Mouse (Mus musculus) MEL (cell line): ENCODE measurements around the gene Ttc36. TPM values are rescaled to one million over a fixed set of nuclear protein-coding genes. Genes with fewer than 3 reads are reported as not detected.

Experiments
- DNase-seq: peaks from one replicate; pipeline ENCODE4 v3.0.0; 2011; ENCODE audit warnings: low read depth, low spot score
- H3K27ac ChIP-seq: 2 replicates; pipeline ENCODE4 v1.5.1; 2012; ENCODE audit warnings: low read depth, mild to moderate bottlenecking, control low read depth, low read length, moderate library complexity; ENCODE audit not compliant: control insufficient read depth
- H3K27me3 ChIP-seq, 2 experiments: fragments of 150-350 bp in 1 of 2; sonication (generic) in 1 of 2; 2 replicates each; pipeline ENCODE4 v1.6.1; 2012; ENCODE audit warnings: low read length in 2 of 2, mild to moderate bottlenecking in 2 of 2, improper control_type of control experiment in 1 of 2, moderate library complexity in 1 of 2; ENCODE audit not compliant: insufficient read depth in 2 of 2, control insufficient read depth in 1 of 2
- H3K36me3 ChIP-seq, 2 experiments: 2 replicates each; pipeline ENCODE4 v1.6.1; 2012 to 2014; ENCODE audit warnings: low read length in 2 of 2, improper control_type of control experiment in 1 of 2, inconsistent platforms in 1 of 2, mild to moderate bottlenecking in 1 of 2; ENCODE audit not compliant: insufficient read depth in 2 of 2, control insufficient read depth in 1 of 2
- H3K4me1 ChIP-seq, 2 experiments: fragments of 150-350 bp in 1 of 2; sonication (generic) in 1 of 2; 2 replicates each; pipeline ENCODE4 v1.6.1; 2012; ENCODE audit warnings: low read length in 2 of 2, improper control_type of control experiment in 1 of 2, mild to moderate bottlenecking in 1 of 2; ENCODE audit not compliant: insufficient read depth in 2 of 2, control insufficient read depth in 1 of 2
- H3K4me3 ChIP-seq, 2 experiments: fragments of 150-350 bp in 1 of 2; sonication (generic) in 1 of 2; 2 replicates each; pipeline ENCODE4 v1.5.1; 2012; ENCODE audit warnings: low read depth in 2 of 2, low read length in 2 of 2, mild to moderate bottlenecking in 2 of 2, moderate library complexity in 2 of 2, control low read depth in 1 of 2, improper control_type of control experiment in 1 of 2; ENCODE audit not compliant: control insufficient read depth in 1 of 2, insufficient read depth in 1 of 2
- H3K79me2 ChIP-seq: 2 replicates; pipeline ENCODE4 v1.6.1; 2012; ENCODE audit warnings: mild to moderate bottlenecking, low read length, moderate library complexity; ENCODE audit not compliant: control insufficient read depth, poor library complexity, insufficient read depth
- H3K9ac ChIP-seq: 2 replicates; pipeline ENCODE4 v1.6.1; 2012; ENCODE audit warnings: low read depth, mild to moderate bottlenecking, control low read depth, low read length, moderate library complexity; ENCODE audit not compliant: control insufficient read depth, poor library complexity, severe bottlenecking
- H3K9me3 ChIP-seq: fragments of 150-350 bp; sonication (generic); replicated peaks from 2 replicates; pipeline ENCODE4 v1.6.1; 2012; ENCODE audit warnings: mild to moderate bottlenecking, low read length, improper control_type of control experiment, moderate library complexity; ENCODE audit not compliant: insufficient read depth
- BHLHE40 ChIP-seq: IDR thresholded peaks from 2 replicates; pipeline ENCODE4 v1.6.1; 2012; ENCODE audit warnings: low read depth, mild to moderate bottlenecking, inconsistent platforms, low read length, improper control_type of control experiment, borderline replicate concordance
- CHD1 ChIP-seq: IDR thresholded peaks from 2 replicates; pipeline ENCODE4 v1.6.1; 2012; ENCODE audit warnings: low read depth, mild to moderate bottlenecking, inconsistent platforms, low read length, improper control_type of control experiment
- CTCF ChIP-seq, 3 experiments: IDR thresholded peaks in 2 of 3; conservative IDR thresholded peaks in 1 of 3; 2 replicates each; pipeline ENCODE4 v1.5.1; 2011 to 2012; ENCODE audit warnings: low read length in 3 of 3, low read depth in 2 of 3, mild to moderate bottlenecking in 2 of 3, improper control_type of control experiment in 1 of 3, inconsistent platforms in 1 of 3, mixed read lengths in 1 of 3, moderate library complexity in 1 of 3; ENCODE audit not compliant: control insufficient read depth in 1 of 3, insufficient read depth in 1 of 3, poor library complexity in 1 of 3, severe bottlenecking in 1 of 3
- E2F4 ChIP-seq: IDR thresholded peaks from 2 replicates; pipeline ENCODE4 v1.6.1; 2011; ENCODE audit warnings: low read depth, low read length, improper control_type of control experiment, borderline replicate concordance
- ELF1 ChIP-seq: IDR thresholded peaks from 2 replicates; pipeline ENCODE4 v1.6.1; 2014; ENCODE audit warnings: low read depth, mild to moderate bottlenecking, inconsistent platforms, low read length, improper control_type of control experiment, moderate library complexity
- EP300 ChIP-seq, 2 experiments: IDR thresholded peaks; 2 replicates each; pipeline ENCODE4 v1.6.1; 2011; ENCODE audit warnings: improper control_type of control experiment in 2 of 2, low read length in 2 of 2, low read depth in 1 of 2, mild to moderate bottlenecking in 1 of 2
- ETS1 ChIP-seq: IDR thresholded peaks from 2 replicates; pipeline ENCODE4 v1.6.1; 2012; ENCODE audit warnings: low read depth, mild to moderate bottlenecking, inconsistent platforms, low read length, improper control_type of control experiment, moderate library complexity
- GABPA ChIP-seq: IDR thresholded peaks from 2 replicates; pipeline ENCODE4 v1.6.1; 2012; ENCODE audit warnings: low read depth, mild to moderate bottlenecking, inconsistent platforms, low read length, improper control_type of control experiment, moderate library complexity
- GATA1 ChIP-seq: IDR thresholded peaks from 2 replicates; pipeline ENCODE4 v1.6.1; 2011; ENCODE audit warnings: low read depth, low read length, improper control_type of control experiment
- HCFC1 ChIP-seq: IDR thresholded peaks from 2 replicates; pipeline ENCODE4 v1.6.1; 2012; ENCODE audit warnings: low read depth, mild to moderate bottlenecking, inconsistent platforms, low read length, improper control_type of control experiment, moderate library complexity
- JUND ChIP-seq: IDR thresholded peaks from 2 replicates; pipeline ENCODE4 v1.6.1; 2011; ENCODE audit warnings: low read depth, mild to moderate bottlenecking, improper control_type of control experiment, low read length
- KAT2A ChIP-seq: conservative IDR thresholded peaks from 2 replicates; pipeline ENCODE4 v1.6.1; 2012; ENCODE audit warnings: low read depth, low read length, improper control_type of control experiment, inconsistent platforms
- MAX ChIP-seq: IDR thresholded peaks from 2 replicates; pipeline ENCODE4 v1.6.1; 2011; ENCODE audit warnings: low read length, improper control_type of control experiment
- MAZ ChIP-seq: IDR thresholded peaks from 2 replicates; pipeline ENCODE4 v1.6.1; 2012; ENCODE audit warnings: low read depth, mild to moderate bottlenecking, inconsistent platforms, low read length, improper control_type of control experiment
- MXI1 ChIP-seq: IDR thresholded peaks from 2 replicates; pipeline ENCODE4 v1.6.1; 2011; ENCODE audit warnings: mild to moderate bottlenecking, low read depth, low read length, improper control_type of control experiment
- MYB ChIP-seq: IDR thresholded peaks from 2 replicates; pipeline ENCODE4 v1.6.1; 2011; ENCODE audit warnings: mild to moderate bottlenecking, low read depth, low read length, improper control_type of control experiment
- MYC ChIP-seq: IDR thresholded peaks from 2 replicates; pipeline ENCODE4 v1.6.1; 2011; ENCODE audit warnings: low read depth, mild to moderate bottlenecking, low read length, improper control_type of control experiment, moderate library complexity
- NELFE ChIP-seq: IDR thresholded peaks from 2 replicates; pipeline ENCODE4 v1.6.1; 2011; ENCODE audit warnings: low read depth, low read length, improper control_type of control experiment
- NRF1 ChIP-seq: IDR thresholded peaks from 2 replicates; pipeline ENCODE4 v1.6.1; 2014; ENCODE audit warnings: low read depth, mild to moderate bottlenecking, inconsistent platforms, low read length, improper control_type of control experiment, moderate library complexity; ENCODE audit not compliant: poor library complexity, insufficient read depth, severe bottlenecking
- POLR2A ChIP-seq, 2 experiments: IDR thresholded peaks; 2 replicates each; pipeline ENCODE4 v1.6.1; 2011 to 2012; ENCODE audit warnings: low read length in 2 of 2, mild to moderate bottlenecking in 2 of 2, control low read depth in 1 of 2, improper control_type of control experiment in 1 of 2, low read depth in 1 of 2, moderate library complexity in 1 of 2; ENCODE audit not compliant: control insufficient read depth in 1 of 2, insufficient read depth in 1 of 2, poor library complexity in 1 of 2
- POLR2AphosphoS5 ChIP-seq: IDR thresholded peaks from 2 replicates; pipeline ENCODE4 v1.6.1; 2012; ENCODE audit warnings: low read depth, borderline replicate concordance, mild to moderate bottlenecking, inconsistent platforms, low read length, moderate library complexity, mixed read lengths
- RCOR1 ChIP-seq: IDR thresholded peaks from 2 replicates; pipeline ENCODE4 v1.6.1; 2012; ENCODE audit warnings: low read depth, mild to moderate bottlenecking, inconsistent platforms, low read length, improper control_type of control experiment
- SIN3A ChIP-seq: IDR thresholded peaks from 2 replicates; pipeline ENCODE4 v1.6.1; 2012; ENCODE audit warnings: low read length, improper control_type of control experiment, inconsistent platforms
- TBP ChIP-seq: IDR thresholded peaks from 2 replicates; pipeline ENCODE4 v1.8.0; 2011; ENCODE audit warnings: low read depth, low read length, improper control_type of control experiment
- TCF12 ChIP-seq: IDR thresholded peaks from 2 replicates; pipeline ENCODE4 v1.6.1; 2014; ENCODE audit warnings: low read depth, mild to moderate bottlenecking, inconsistent platforms, low read length, improper control_type of control experiment, moderate library complexity
- UBTF ChIP-seq: IDR thresholded peaks from 2 replicates; pipeline ENCODE4 v1.6.1; 2012; ENCODE audit warnings: low read depth, mild to moderate bottlenecking, inconsistent platforms, low read length, improper control_type of control experiment, moderate library complexity, borderline replicate concordance; ENCODE audit not compliant: insufficient read depth
- USF1 ChIP-seq: IDR thresholded peaks from 2 replicates; pipeline ENCODE4 v1.6.1; 2014; ENCODE audit warnings: low read depth, mild to moderate bottlenecking, inconsistent platforms, low read length, improper control_type of control experiment, moderate library complexity
- USF2 ChIP-seq, 2 experiments: IDR thresholded peaks; 2 replicates each; pipeline ENCODE4 v1.6.1; 2011 to 2012; ENCODE audit warnings: improper control_type of control experiment in 2 of 2, low read length in 2 of 2, borderline replicate concordance in 1 of 2, inconsistent platforms in 1 of 2, low read depth in 1 of 2, mild to moderate bottlenecking in 1 of 2; ENCODE audit not compliant: insufficient read depth in 1 of 2
- ZMIZ1 ChIP-seq: IDR thresholded peaks from 2 replicates; pipeline ENCODE4 v1.6.1; 2012; ENCODE audit warnings: low read depth, mild to moderate bottlenecking, inconsistent platforms, low read length, improper control_type of control experiment, moderate library complexity
- ZNF384 ChIP-seq: IDR thresholded peaks from 2 replicates; pipeline ENCODE4 v1.6.1; 2012; ENCODE audit warnings: low read depth, mild to moderate bottlenecking, inconsistent platforms, low read length, improper control_type of control experiment
- polyA plus RNA-seq, 2 experiments: library from polyadenylated mRNA; stranded (reverse) in 1 of 2; unstranded in 1 of 2; fragments of >175 nt in 1 of 2; fragments of >200 nt in 1 of 2; gene quantifications; 2 replicates each; pipeline versions ENCODE4 v1.2.1 to v1.2.4; 2012; ENCODE audit warnings: low replicate concordance in 2 of 2, low read depth in 1 of 2; ENCODE audit not compliant: insufficient read length in 2 of 2, insufficient read depth in 1 of 2, missing spikeins in 1 of 2
- total RNA-seq: library from RNA; depleted of rRNA; stranded (reverse); fragments of 300-350 nt; gene quantifications from 2 replicates; pipeline ENCODE4 v1.2.3, GENCODE M21; 2012

Gene Ttc36
- total and polyA plus RNA-seq, 3 experiments, result 0.49 TPM; not detected in 2

GRCm38 (mm10) chr9:44767101-44768028, 35.5 kb downstream of the Ttc36 start, which contains the start of the genes Arcn1 and Ift46:
TSS of gene Arcn1 (minus strand) at chr9:44767845.
TSS of gene Ift46 (plus strand) at chr9:44767908.
- TF ChIP-seq ZMIZ1 (no peak), KAT2A (peak; percentile 55; the same call in 1 of the 2 replicates), MYC (0 out of 2 replicates have a peak, but pooled peaks have one; percentile 63), MAZ (peak; percentile 13; the same call in 1 of the 2 replicates), ZNF384 (peak; percentile 78), ELF1 (peak; percentile 77), SIN3A (peak; percentile 66; the same call in 1 of the 2 replicates), POLR2A (IDR thresholded peaks at IDR 0.05; ENCODE audit: control insufficient read depth in 1 of 2, insufficient read depth in 1 of 2, low read depth in 1 of 2, low read length in 2 of 2, poor library complexity in 1 of 2) (peak; percentile 68 to 73; a peak in 3 of 4 replicates), CTCF (IDR thresholded peaks at IDR 0.05 in 2 of 3, conservative IDR thresholded peaks at IDR 0.05 in 1 of 3; ENCODE audit: control insufficient read depth in 1 of 3, insufficient read depth in 1 of 3, low read depth in 2 of 3, low read length in 3 of 3, poor library complexity in 1 of 3, severe bottlenecking in 1 of 3) (no peak), UBTF (peak; percentile 81; the same call in 1 of the 2 replicates), NELFE (peak; percentile 82), ETS1 (0 out of 2 replicates have a peak, but pooled peaks have one; percentile 13), GABPA (no peak), USF1 (no peak), USF2 (IDR thresholded peaks at IDR 0.05; ENCODE audit: borderline replicate concordance in 1 of 2, insufficient read depth in 1 of 2, low read depth in 1 of 2, low read length in 2 of 2) (no peak), MXI1 (peak; percentile 61), TCF12 (0 out of 2 replicates have a peak, but pooled peaks have one; percentile 5), JUND (no peak), TBP (peak; percentile 89), MYB (no peak), RCOR1 (no peak), E2F4 (no peak), MAX (peak; percentile 45; the same call in 1 of the 2 replicates), BHLHE40 (no peak), NRF1 (no peak), GATA1 (no peak), HCFC1 (peak; percentile 87), CHD1 (peak; percentile 80; the same call in 1 of the 2 replicates), POLR2AphosphoS5 (no peak), EP300 (IDR thresholded peaks at IDR 0.05; ENCODE audit: low read depth in 1 of 2, low read length in 2 of 2) (no peak; a peak in 1 of 4 replicates)
- TF ChIP-seq, all 39 proteins: peak for 16
- H3K79me2 ChIP-seq, result peaks cover 42% of the 10 kb centered on the region
- no peaks in the 10 kb centered on the region for H3K27me3 ChIP-seq
- H3K36me3 ChIP-seq, result peaks cover 5 to 38% of the 10 kb centered on the region in 2 experiments
- peak within 1 kb of the TSS; percentile 91 for H3K9ac ChIP-seq
- H3K27ac ChIP-seq, result peak within 1 kb of the TSS; percentile 92
- peaks cover 7 to 16% of the 10 kb centered on the region in 2 experiments; a peak in 3 of 4 replicates for H3K4me1 ChIP-seq
- DNase-seq, result peak; percentile 95
- no peaks in the 10 kb centered on the region for H3K9me3 ChIP-seq
- H3K4me3 ChIP-seq, result peak within 1 kb of the TSS; percentile 95 to 99
